Mouse (Mus musculus) myocyte (in vitro differentiated cells): ENCODE measurements around the gene Fabp3. TPM values are rescaled to one million over a fixed set of nuclear protein-coding genes. Genes with fewer than 3 reads are reported as not detected.
A peak's percentile ranks its signal among the peaks of the same experiment; 100 is the strongest.

ENCODE experiments used
- H3K27me3 ChIP-seq: one replicate; pipeline ENCODE4 v1.6.1; 2011; ENCODE audit not compliant: control insufficient read depth, insufficient read depth, insufficient read length
- H3K36me3 ChIP-seq: one replicate; pipeline ENCODE4 v1.6.1; 2011; ENCODE audit not compliant: control insufficient read depth, insufficient read depth
- H3K4me2 ChIP-seq: one replicate; pipeline ENCODE4 v1.6.1; 2011; ENCODE audit warnings: low read depth, control low read depth
- H3K4me3 ChIP-seq: one replicate; pipeline ENCODE4 v1.5.1; 2011; ENCODE audit warnings: mild to moderate bottlenecking, control low read depth, moderate library complexity
- H3K79me2 ChIP-seq: one replicate; pipeline ENCODE4 v1.6.1; 2011; ENCODE audit not compliant: control insufficient read depth, insufficient read depth
- H3ac ChIP-seq: one replicate; pipeline ENCODE4 v1.6.1; 2011; ENCODE audit not compliant: control insufficient read depth, insufficient read length
- CEBPB ChIP-seq: IDR thresholded peaks from 2 replicates; pipeline ENCODE4 v1.6.1; 2011; ENCODE audit warnings: mild to moderate bottlenecking, moderate library complexity; ENCODE audit not compliant: poor library complexity, insufficient read depth, severe bottlenecking
- E2F4 ChIP-seq: IDR thresholded peaks from one replicate; pipeline ENCODE4 v1.6.1; 2011; ENCODE audit warnings: mild to moderate bottlenecking, control low read depth, moderate library complexity; ENCODE audit not compliant: insufficient read depth
- MAX ChIP-seq: IDR thresholded peaks from one replicate; pipeline ENCODE4 v1.6.1; 2011; ENCODE audit warnings: low read depth, mild to moderate bottlenecking, control low read depth
- MYOD1 ChIP-seq, 3 experiments: IDR thresholded peaks; one replicate each; pipeline ENCODE4 v1.6.1; 2011; ENCODE audit warnings: control low read depth in 2 of 3, low read depth in 2 of 3, mild to moderate bottlenecking in 2 of 3, moderate library complexity in 1 of 3; ENCODE audit not compliant: insufficient read length in 2 of 3, control insufficient read depth in 1 of 3
- MYOG ChIP-seq, 3 experiments: IDR thresholded peaks; one replicate each; pipeline ENCODE4 v1.6.1; 2011; ENCODE audit warnings: control low read depth in 2 of 3, low read depth in 2 of 3, mild to moderate bottlenecking in 2 of 3; ENCODE audit not compliant: insufficient read length in 2 of 3, control insufficient read depth in 1 of 3, insufficient read depth in 1 of 3
- POLR2A ChIP-seq: IDR thresholded peaks from one replicate; pipeline ENCODE4 v1.6.1; 2011; ENCODE audit warnings: low read depth, mild to moderate bottlenecking, control low read depth, moderate library complexity; ENCODE audit not compliant: insufficient read length
- POLR2AphosphoS2 ChIP-seq: IDR thresholded peaks from one replicate; pipeline ENCODE4 v1.6.1; 2011; ENCODE audit warnings: low read depth, control low read depth; ENCODE audit not compliant: insufficient read length
- REST ChIP-seq: IDR thresholded peaks from one replicate; pipeline ENCODE4 v1.6.1; 2011; ENCODE audit warnings: mild to moderate bottlenecking, control low read depth, moderate library complexity; ENCODE audit not compliant: insufficient read depth, insufficient read length
- SRF ChIP-seq: IDR thresholded peaks from one replicate; pipeline ENCODE4 v1.6.1; 2011; ENCODE audit warnings: low read depth; ENCODE audit not compliant: control insufficient read depth, insufficient read length
- TCF12 ChIP-seq: IDR thresholded peaks from one replicate; pipeline ENCODE4 v1.6.1; 2011; ENCODE audit warnings: mild to moderate bottlenecking, control low read depth; ENCODE audit not compliant: poor library complexity, insufficient read depth, severe bottlenecking
- TCF3 ChIP-seq: IDR thresholded peaks from one replicate; pipeline ENCODE4 v1.6.1; 2011; ENCODE audit warnings: low read depth, control low read depth; ENCODE audit not compliant: insufficient read length
- USF1 ChIP-seq: IDR thresholded peaks from one replicate; pipeline ENCODE4 v1.6.1; 2011; ENCODE audit warnings: low read depth, mild to moderate bottlenecking, control low read depth, moderate library complexity
- polyA plus RNA-seq: library from polyadenylated mRNA; unstranded; fragments of >200 nt; fragmentation: generic; extraction: Trizol; gene quantifications from one replicate; pipeline ENCODE4 v1.2.1, GENCODE M21; 2012; ENCODE audit warnings: missing spikeins

Gene Fabp3
- polyA plus RNA-seq, 1 experiment: 71.9 TPM

GRCm38 (mm10) chr4:130296243-130296965 is 12.0 kb upstream of the Fabp3 start:
- Histone ChIP-seq H3ac (no peak overlapping the region), H3K79me2 (no peaks in the 10 kb centered on the region), H3K36me3 (no peaks in the 10 kb centered on the region), H3K27me3 (no peaks in the 10 kb centered on the region), H3K4me2 (no peak overlapping the region), H3K4me3 (no peak overlapping the region)
- TF ChIP-seq CEBPB (no peak), E2F4 (no peak), TCF12 (no peak), POLR2AphosphoS2 (no peak), MAX (no peak), POLR2A (no peak), SRF (no peak), MYOD1 (IDR thresholded peaks at IDR 0.05; ENCODE audit: control insufficient read depth in 1 of 3, insufficient read length in 2 of 3, low read depth in 2 of 3) (no peak), USF1 (no peak), REST (no peak), TCF3 (no peak), MYOG (IDR thresholded peaks at IDR 0.05; ENCODE audit: control insufficient read depth in 1 of 3, insufficient read depth in 1 of 3, insufficient read length in 2 of 3, low read depth in 2 of 3) (no peak)

GRCm38 (mm10) chr4:130297123-130297529 is 11.3 kb upstream of the Fabp3 start:
- TF ChIP-seq CEBPB: no peak
- no peak for TF ChIP-seq SRF
- TF ChIP-seq POLR2AphosphoS2: no peak
- no peak for TF ChIP-seq MAX
- TF ChIP-seq MYOG (IDR thresholded peaks at IDR 0.05; ENCODE audit: control insufficient read depth in 1 of 3, insufficient read depth in 1 of 3, insufficient read length in 2 of 3, low read depth in 2 of 3): no peak
- TF ChIP-seq POLR2A: no peak
- no peak for TF ChIP-seq REST
- no peak for TF ChIP-seq E2F4
- no peak for TF ChIP-seq TCF3
- TF ChIP-seq MYOD1 (IDR thresholded peaks at IDR 0.05; ENCODE audit: control insufficient read depth in 1 of 3, insufficient read length in 2 of 3, low read depth in 2 of 3): no peak
- no peak for TF ChIP-seq USF1
- H3ac ChIP-seq: no peak overlapping the region
- no peak overlapping the region for H3K4me2 ChIP-seq
- no peaks in the 10 kb centered on the region for H3K79me2 ChIP-seq
- H3K4me3 ChIP-seq: no peak overlapping the region
- H3K27me3 ChIP-seq: no peaks in the 10 kb centered on the region
- H3K36me3 ChIP-seq: no peaks in the 10 kb centered on the region

GRCm38 (mm10) chr4:130298877-130299628 is 9.3 kb upstream of the Fabp3 start:
- Histone ChIP-seq H3ac (no peak overlapping the region), H3K79me2 (no peaks in the 10 kb centered on the region), H3K4me2 (no peak overlapping the region), H3K4me3 (no peak overlapping the region), H3K36me3 (no peaks in the 10 kb centered on the region), H3K27me3 (no peaks in the 10 kb centered on the region)
- no peak for TF ChIP-seq TCF3
- TF ChIP-seq E2F4: no peak
- no peak for TF ChIP-seq CEBPB
- TF ChIP-seq POLR2A: no peak
- no peak for TF ChIP-seq SRF
- TF ChIP-seq REST: no peak
- peak in 1 of 3 experiments; percentile 15 for TF ChIP-seq MYOD1 (IDR thresholded peaks at IDR 0.05; ENCODE audit: control insufficient read depth in 1 of 3, insufficient read length in 2 of 3, low read depth in 2 of 3)
- TF ChIP-seq MAX: no peak
- peak in 1 of 3 experiments; percentile 10 for TF ChIP-seq MYOG (IDR thresholded peaks at IDR 0.05; ENCODE audit: control insufficient read depth in 1 of 3, insufficient read depth in 1 of 3, insufficient read length in 2 of 3, low read depth in 2 of 3)
- TF ChIP-seq POLR2AphosphoS2: no peak
- no peak for TF ChIP-seq USF1
- no peak for TF ChIP-seq TCF12

- no peaks in the 10 kb centered on the region for H3K36me3 ChIP-seq
- no peak overlapping the region for H3K4me3 ChIP-seq
- no peaks in the 10 kb centered on the region for H3K79me2 ChIP-seq
- TF ChIP-seq MYOG (IDR thresholded peaks at IDR 0.05; ENCODE audit: control insufficient read depth in 1 of 3, insufficient read depth in 1 of 3, insufficient read length in 2 of 3, low read depth in 2 of 3) (no peak), SRF (no peak), USF1 (no peak), CEBPB (no peak), MYOD1 (IDR thresholded peaks at IDR 0.05; ENCODE audit: control insufficient read depth in 1 of 3, insufficient read length in 2 of 3, low read depth in 2 of 3) (no peak), MAX (no peak), TCF3 (no peak)
- no peaks in the 10 kb centered on the region for H3K27me3 ChIP-seq
- H3K4me2 ChIP-seq: no peak overlapping the region
- no peak overlapping the region for H3ac ChIP-seq
Measured at GRCm38 (mm10) chr4:130299629-130300018, 8.8 kb upstream of the Fabp3 start.
